Mouse (Mus musculus) layer of hippocampus, postnatal 14 days (tissue): ENCODE data around the gene Guk1. TPM values are rescaled to one million over a fixed set of nuclear protein-coding genes. Genes with fewer than 3 reads are reported as not detected.

ENCODE experiments used
- DNase-seq, 2 experiments: peaks; one replicate each; pipeline ENCODE4 v3.0.0; 2021 to 2022; ENCODE audit warnings: low spot score in 2 of 2, mixed read lengths in 1 of 2
- long read RNA-seq, 2 experiments: library from polyadenylated mRNA; stranded (forward); transcript quantifications; one replicate each; pipeline ENCODE4 v2.0.0; 2021
- total RNA-seq, 2 experiments: library from RNA; stranded (reverse); gene quantifications; 2 replicates each; pipeline ENCODE4 v1.2.3; 2021

Gene Guk1
- total RNA-seq: 100 to 1,000 TPM; 124 to 128 TPM
- long read RNA-seq, experiment 1, transcript Guk1-204 (8 exons, 1,078 nt): major isoform, 105 of 123 reads
- long read RNA-seq, experiment 1, partial matches to known transcripts: 3 of 123 reads
- long read RNA-seq, experiment 1, other reads (novel, unspliced or antisense): 15 of 123 reads
- long read RNA-seq, experiment 2, transcript Guk1-204 (8 exons, 1,078 nt): major isoform, 209 of 236 reads
- long read RNA-seq, experiment 2, partial matches to known transcripts: 7 of 236 reads
- long read RNA-seq, experiment 2, other reads (novel, unspliced or antisense): 19 of 236 reads

- DNase-seq: no peak
Observed at GRCm38 (mm10) chr11:59192059-59192386, at the start of gene Guk1. Gene Guk1, minus strand, starts transcription at chr11:59192212.

DNA sequence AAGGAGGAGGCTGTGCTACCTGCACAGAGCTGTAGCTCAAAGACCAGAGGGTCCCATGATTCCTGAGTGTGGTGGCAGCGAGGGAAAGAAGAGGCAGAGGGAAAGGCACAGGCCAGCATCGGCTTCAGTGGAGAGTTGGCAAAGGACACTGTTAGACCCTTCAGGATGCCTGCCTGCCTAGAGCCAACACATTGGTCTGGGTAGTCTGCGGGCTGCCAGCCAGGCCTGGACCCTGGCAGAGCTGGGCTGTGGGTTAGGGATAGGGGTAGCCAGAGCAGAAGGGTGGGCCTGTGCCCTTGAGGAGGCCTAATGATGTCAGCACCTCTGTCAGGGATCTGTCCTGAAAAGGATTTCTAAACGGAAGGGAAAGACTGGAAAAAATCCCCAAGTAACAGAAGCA, 47.8 kb upstream of the Guk1 start:
- DNase-seq: no peak

DNA sequence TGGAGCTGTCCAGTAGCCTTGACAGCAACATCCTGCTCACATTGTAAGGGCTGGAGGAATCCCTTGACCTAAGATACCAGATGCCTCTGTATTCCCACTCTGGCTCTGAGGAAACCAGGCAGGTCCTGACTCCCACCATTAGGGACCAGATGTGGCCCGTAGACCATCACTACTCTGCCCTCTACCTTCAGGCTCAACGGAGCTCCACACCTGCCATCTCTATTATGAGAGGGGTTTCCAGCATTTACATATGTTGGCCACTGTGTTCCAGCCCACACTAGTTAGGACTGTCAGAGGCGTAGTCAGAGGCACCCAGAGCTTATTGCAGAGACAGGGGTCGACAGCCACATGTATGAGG, 47.4 kb upstream of the Guk1 start:
- no peak for DNase-seq

- DNase-seq: peak in 1 of 2 experiments; percentile 65
Observed at GRCm38 (mm10) chr11:59238525-59239427, 46.8 kb upstream of the Guk1 start.

DNA sequence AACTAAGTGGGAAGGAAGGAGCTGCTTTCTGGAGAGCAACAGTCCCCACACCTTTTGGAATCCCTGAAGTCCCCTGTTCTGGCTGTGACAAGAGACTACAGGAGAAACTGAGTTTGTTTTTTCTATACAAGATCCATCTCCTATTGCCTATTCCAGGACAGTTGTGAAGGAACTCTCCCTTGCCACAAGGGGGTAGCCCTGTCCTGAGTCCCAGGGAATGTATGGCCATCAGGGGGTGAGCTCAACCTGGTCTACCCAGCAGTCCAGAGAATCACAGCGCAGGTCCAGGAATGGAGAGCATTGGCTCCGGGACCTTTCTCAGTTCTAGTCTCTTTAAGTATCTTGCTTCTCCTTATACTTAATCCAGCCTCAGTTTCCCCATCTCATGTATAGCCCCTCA, 40.8 kb upstream of the Guk1 start:
- no peak for DNase-seq

GRCm38 (mm10) chr11:59230144-59230760, 38.2 kb upstream of the Guk1 start:
- no peak for DNase-seq

DNA sequence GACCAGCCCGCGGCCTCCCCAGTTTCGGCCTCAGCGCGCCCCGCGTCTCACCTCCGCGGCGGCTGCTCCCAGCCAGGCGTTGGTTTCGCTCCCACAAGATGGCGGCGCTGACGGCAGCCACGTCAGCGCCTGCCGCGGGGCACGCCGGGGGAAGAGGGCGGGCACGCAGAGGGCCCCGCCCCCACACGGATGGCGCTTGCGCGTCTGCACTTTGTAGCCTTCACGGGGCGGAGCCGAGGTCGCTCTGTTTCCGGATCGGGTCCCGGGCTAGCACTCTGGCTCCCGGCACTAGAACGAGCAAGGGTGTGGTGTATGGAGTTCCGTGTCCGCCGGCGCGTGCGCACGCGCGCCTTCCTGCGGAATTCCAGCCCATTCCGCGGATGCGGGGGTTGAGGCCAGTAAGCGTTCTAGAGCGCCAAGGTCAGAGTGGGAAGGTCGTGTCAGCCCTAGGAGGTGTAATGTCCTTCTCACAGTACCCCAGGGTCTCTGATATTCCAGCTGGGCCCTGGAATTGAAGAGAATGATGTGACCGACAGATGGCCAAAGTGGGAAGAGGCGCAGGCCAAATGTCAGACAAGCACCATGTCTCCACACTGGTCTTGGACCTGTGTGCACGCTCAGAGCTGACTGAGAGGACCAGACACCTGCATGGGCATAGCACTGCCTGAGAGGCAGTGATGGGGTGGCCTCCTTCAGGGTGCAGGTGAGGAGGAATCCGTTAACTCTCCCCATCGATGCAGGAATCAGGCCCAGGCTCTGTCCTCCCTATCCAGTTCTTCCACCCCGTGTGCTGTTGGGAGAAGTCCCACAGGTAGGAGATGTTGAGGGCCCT, 36.3 kb upstream of the Guk1 start, which contains the start of gene Arf1:
Arf1 (minus strand) TSS at position 149 of the 832 bp plus-strand sequence.
- DNase-seq: peak; percentile 95 to 96

GRCm38 (mm10) chr11:59227604-59228121, 35.7 kb upstream of the Guk1 start:
- DNase-seq: no peak

GRCm38 (mm10) chr11:59226787-59227603, 35.0 kb upstream of the Guk1 start:
- no peak for DNase-seq

DNA sequence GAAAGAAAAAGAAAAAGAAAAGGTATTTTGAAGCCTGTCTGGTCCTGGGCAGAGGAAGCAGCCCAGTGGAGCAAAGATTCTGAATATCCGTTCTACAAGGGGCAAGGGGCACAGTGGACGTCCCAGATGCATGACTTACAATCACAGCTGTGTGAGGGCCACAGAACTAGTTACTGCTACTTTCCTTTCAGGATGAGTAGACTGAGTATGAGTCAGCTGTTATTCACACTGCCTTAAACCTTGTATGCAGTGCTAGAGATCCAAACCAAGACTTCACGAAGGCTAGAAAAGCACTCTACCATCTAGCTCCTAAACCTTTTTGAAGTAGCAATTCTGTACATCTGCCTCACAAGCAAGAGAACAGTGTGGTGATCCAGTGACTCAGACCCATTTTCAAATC, 34.2 kb upstream of the Guk1 start:
- no peak for DNase-seq

DNA sequence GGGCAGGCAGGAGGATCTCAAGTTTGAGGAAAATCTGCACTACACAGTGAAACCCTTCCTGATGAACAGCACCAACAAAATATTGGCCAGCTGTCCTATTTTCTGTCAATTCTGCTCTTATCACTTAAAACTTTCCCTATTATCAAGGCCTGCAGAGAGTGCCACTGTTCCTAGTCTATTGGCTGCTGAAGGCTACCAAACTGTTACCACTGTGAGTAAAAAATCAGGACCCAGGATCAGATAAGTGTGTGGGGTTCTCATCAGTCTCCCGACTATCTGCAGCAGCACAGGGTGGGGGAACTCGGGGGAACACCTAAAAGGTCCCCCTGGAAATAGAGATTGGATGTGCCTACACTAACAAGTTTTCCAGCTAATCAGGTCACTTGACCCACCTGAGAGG, 33.2 kb upstream of the Guk1 start:
- DNase-seq: no peak

DNA sequence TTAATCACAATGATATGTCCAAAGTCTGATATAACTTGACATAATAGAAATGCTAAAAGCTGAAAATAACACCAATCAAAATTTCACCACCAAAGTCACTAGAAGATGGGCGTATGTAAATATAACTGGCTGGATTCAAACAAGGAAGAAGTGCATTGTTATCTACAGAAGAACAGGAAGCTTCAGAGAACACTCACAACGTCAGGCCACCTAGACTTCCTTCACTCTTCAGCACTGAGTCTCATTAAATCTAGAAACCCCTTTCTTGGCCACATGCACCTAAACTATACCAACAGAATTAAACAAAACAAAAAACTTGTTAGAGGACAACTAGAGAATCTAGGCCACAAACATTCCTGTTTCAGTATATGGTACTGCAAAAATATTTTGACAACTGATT, 32.5 kb upstream of the Guk1 start:
- DNase-seq: no peak

- no peak for DNase-seq
Observed at GRCm38 (mm10) chr11:59224025-59224424, 32.0 kb upstream of the Guk1 start.

DNA sequence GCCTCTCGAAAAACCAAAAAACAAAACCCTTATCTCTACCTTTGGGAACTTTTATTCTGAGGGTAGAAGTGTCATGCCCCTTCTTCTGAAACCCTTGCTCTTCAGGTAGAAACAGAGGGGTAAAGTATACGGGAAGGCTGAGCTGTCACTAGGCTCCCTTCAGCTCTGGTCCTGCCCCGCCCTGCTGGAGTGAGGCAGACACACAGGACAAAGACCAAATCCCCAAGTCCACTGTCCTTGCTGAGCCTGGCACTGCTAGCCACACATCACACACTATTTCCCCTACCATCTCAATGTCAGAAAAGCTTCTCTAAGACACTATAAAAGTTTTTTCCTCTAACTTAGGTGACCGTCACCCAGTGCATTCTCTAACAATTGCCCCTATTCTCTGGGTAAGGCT, 30.3 kb upstream of the Guk1 start:
- DNase-seq: no peak

- no peak for DNase-seq
Observed at GRCm38 (mm10) chr11:59221604-59222003, 29.6 kb upstream of the Guk1 start.

GRCm38 (mm10) chr11:59219064-59219463, 27.1 kb upstream of the Guk1 start:
- DNase-seq: no peak

DNA sequence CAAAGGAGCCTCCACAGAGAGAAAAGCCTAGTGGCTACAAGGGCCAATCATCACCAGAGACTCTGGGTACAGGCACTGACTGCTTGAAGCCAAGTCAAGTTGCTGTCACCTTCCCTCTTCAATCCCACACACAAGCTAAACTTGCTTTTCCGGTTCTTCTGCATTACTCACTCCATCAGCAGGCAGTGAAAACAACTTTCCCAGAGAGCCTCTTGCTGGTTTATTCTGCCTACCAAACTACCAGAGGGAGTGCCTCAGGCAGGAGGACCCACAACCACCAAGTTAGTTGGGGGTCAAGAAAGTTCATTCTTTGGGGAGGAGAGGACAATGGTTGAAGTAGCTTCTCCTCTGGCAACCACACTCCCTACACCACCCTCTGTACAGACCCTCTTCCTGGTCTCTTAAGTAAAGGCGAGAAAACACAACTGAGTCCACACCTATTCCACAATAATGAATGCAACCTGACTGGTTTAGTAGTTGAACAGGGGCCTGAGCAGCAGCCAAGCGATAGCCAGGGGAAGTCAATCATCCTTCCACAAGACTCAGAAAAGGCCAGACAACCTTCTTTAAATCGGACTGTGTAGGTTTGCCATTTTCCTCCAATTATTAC, 26.5 kb upstream of the Guk1 start:
- DNase-seq: no peak

- DNase-seq: peak in 1 of 2 experiments; percentile 67
Observed at GRCm38 (mm10) chr11:59216955-59217354, 24.9 kb upstream of the Guk1 start.

GRCm38 (mm10) chr11:59212892-59213494, 21.0 kb upstream of the Guk1 start:
- no peak for DNase-seq
